Mouse (Mus musculus) neural tube, embryonic 10.5 days (tissue): ENCODE data around the gene Myo6.

ENCODE experiments used
- DNase-seq: peaks from one replicate; pipeline ENCODE4 v3.0.0-alpha.2; 2017; ENCODE audit warnings: low spot score; ENCODE audit errors: extremely low spot score

Myo6 gene

DNA sequence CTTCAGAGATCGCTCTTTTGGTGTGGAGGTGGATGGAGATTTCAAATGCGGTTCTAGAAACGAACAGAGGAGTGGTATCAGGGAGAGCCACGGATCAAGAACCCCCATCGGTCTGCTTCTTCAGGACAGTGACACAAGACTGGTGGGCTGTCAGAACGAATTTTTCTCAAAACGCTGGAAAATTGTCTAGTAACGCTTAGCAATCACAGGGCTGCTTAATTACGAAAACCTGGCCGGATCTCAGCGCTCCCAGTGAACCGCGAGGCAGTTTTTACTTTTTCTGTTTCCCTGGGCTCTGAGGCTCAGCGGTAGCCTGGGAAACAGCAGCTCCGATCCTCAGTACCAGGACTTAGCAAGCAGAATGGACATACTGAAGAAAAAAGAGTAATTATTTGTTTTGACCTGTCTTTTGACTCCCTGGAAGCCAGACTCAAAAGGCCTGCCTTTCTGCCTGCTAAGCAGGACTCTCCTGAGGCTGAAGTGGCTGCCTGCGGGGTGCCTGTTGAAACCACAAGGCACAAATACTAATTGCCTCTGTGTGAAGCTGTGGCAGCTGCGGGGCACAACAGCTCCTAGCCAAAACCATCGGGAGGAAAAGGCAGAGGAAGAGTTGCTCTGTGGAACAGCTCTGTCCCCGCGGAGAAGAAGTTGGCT, 187.0 kb downstream of the Myo6 start:
- DNase-seq, result peak; percentile 26

DNA sequence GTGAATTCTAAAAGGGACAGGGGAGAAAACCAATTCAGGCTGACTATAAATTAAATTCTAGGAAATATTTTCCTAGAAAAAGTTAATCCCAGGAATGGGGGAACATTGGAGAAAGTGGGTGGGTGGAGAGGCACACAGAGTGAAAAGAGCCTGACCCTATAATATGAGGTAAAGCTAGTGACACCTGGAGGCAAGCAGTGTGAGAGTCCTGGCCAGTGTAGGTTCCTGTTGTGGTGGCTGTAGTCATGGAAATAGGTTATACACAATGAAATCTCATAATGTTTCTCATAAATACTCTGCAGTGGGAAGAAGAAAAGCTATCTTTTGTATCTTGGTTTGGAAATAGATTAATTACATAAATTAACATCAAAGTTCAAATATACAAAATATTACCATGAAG, 195.2 kb downstream of the Myo6 start:
- no peak for DNase-seq
